Mouse (Mus musculus) spleen, adult 2 months (tissue): ENCODE measurements around the gene Dhcr24.

ENCODE experiments used
- CTCF ChIP-seq: fragments of 200-500 bp; IDR thresholded peaks from 2 replicates; pipeline ENCODE4 v1.5.1; 2011; ENCODE audit warnings: mild to moderate bottlenecking, inconsistent platforms; ENCODE audit not compliant: insufficient read depth, insufficient read length, insufficient replicate concordance; ENCODE audit errors: extremely low read depth
- POLR2A ChIP-seq: fragments of 200-500 bp; IDR thresholded peaks from 2 replicates; pipeline ENCODE4 v1.6.1; 2011; ENCODE audit warnings: low read depth, low read length, inconsistent platforms

DNA sequence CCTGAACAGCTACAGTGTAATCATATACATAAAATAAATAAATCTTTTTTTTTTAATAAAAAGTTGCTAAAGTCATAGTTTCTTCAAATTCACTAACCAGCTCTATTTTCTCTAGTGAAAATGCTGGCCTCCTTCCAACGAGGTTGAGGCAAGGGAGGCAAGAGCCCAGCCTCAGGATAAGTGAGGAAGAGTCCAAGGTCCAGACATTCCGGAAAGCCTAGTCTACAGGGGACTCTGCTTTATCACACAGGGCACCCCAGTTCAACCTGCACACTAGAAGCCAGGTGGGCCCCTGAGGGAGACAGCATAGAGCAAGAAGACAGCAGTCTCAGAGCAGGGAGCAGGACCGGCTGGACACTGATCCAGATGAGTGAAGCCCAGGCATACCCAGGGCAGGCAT is 60.6 kb downstream of the Dhcr24 start:
- TF ChIP-seq CTCF, result no peak
- TF ChIP-seq POLR2A, result no peak
